Mouse (Mus musculus) megakaryocyte, embryonic 14.5 days (primary cell): ENCODE data around the gene Clnk. TPM values are rescaled to one million over a fixed set of nuclear protein-coding genes. Genes with fewer than 3 reads are reported as not detected.
A peak's percentile ranks its signal among the peaks of the same experiment; 100 is the strongest.
"Not testable (repeated sequence)": the region's sequence is repeated elsewhere in the genome, so short reads cannot be mapped to it uniquely, and the experiment has no call there.

ENCODE experiments used
- H3K27me3 ChIP-seq: replicated peaks from 2 replicates; pipeline ENCODE3; 2012; ENCODE audit warnings: inconsistent platforms
- H3K36me3 ChIP-seq: replicated peaks from 2 replicates; pipeline ENCODE3; 2012; ENCODE audit warnings: low read length, inconsistent platforms, mixed read lengths
- H3K4me1 ChIP-seq: 2 replicates; pipeline ENCODE4 v1.6.1; 2012; ENCODE audit warnings: inconsistent platforms
- H3K4me3 ChIP-seq: replicated peaks from 2 replicates; pipeline ENCODE3; 2012; ENCODE audit warnings: moderate library complexity, mild to moderate bottlenecking, inconsistent platforms
- H3K9me3 ChIP-seq: 2 replicates; pipeline ENCODE4 v1.6.1; 2012; ENCODE audit warnings: inconsistent platforms
- FLI1 ChIP-seq: IDR thresholded peaks from 2 replicates; pipeline ENCODE4 v1.6.1; 2012; ENCODE audit warnings: low read length, inconsistent platforms, mixed read lengths
- GATA1 ChIP-seq: IDR thresholded peaks from 3 replicates; pipeline ENCODE4 v1.6.1; 2012; ENCODE audit warnings: mixed read lengths, low read length, inconsistent platforms, borderline replicate concordance
- polyA plus RNA-seq: library from polyadenylated mRNA; stranded (reverse); fragments of >175 nt; gene quantifications from 2 replicates; pipeline ENCODE4 v1.2.3, GENCODE M21; 2012; ENCODE audit warnings: low replicate concordance; ENCODE audit not compliant: insufficient read depth

Clnk gene
- not detected in 2 replicates for polyA plus RNA-seq

DNA sequence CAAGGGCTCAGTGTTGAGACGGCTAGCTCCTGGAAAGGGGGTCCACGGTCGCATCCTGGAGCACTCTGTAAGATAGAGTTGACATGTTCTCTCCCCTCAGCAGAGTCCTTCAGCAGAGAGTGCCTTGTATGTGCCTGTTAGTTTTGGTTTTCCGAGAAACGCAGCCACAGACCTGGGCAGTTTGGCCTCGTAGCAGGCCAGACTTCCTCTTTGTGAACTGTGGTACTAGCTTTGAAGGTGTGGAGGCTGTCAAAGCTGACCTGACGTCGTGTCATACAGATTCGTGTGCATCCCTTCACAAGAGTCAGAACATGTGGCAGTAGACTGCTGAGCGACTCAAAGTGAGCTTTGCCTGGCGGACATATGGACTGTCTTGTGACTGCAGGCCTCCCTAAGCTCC, at the start of gene Clnk:
Gene Clnk, minus strand, starts transcription at position 191 of the 400 bp plus-strand sequence.
- no peak for TF ChIP-seq FLI1
- TF ChIP-seq GATA1: no peak
- H3K36me3 ChIP-seq: no peaks in the 10 kb centered on the region
- no peaks in the 10 kb centered on the region for H3K9me3 ChIP-seq
- peaks cover 41% of the 10 kb centered on the region for H3K4me1 ChIP-seq
- no peaks in the 10 kb centered on the region for H3K27me3 ChIP-seq
- H3K4me3 ChIP-seq: peak within 1 kb of the TSS; percentile 64

DNA sequence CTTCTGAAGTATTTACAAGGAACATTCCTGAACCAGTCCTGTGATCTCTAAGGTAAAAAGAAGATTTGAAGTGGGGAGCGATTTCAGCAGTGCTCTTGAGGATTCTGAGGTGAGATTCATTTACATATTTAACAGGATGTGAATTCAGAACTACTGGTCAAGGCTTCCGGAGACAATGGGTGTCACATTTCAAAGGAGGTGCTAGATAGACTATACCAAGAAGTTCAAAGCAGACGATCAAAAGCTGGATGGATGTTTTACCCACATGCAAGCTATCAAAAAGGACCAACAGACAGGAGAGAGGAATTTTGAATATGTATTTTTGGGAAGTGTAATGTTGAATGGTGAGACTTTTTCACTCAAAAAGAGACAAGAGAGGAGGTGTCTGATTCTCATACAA, 28.7 kb upstream of the Clnk start:
- H3K4me3 ChIP-seq: no peak overlapping the region
- peaks cover 14% of the 10 kb centered on the region for H3K9me3 ChIP-seq
- no peak for TF ChIP-seq FLI1
- no peak for TF ChIP-seq GATA1
- peaks cover 15% of the 10 kb centered on the region for H3K36me3 ChIP-seq
- H3K4me1 ChIP-seq: peaks cover 33% of the 10 kb centered on the region
- H3K27me3 ChIP-seq: no peaks in the 10 kb centered on the region

DNA sequence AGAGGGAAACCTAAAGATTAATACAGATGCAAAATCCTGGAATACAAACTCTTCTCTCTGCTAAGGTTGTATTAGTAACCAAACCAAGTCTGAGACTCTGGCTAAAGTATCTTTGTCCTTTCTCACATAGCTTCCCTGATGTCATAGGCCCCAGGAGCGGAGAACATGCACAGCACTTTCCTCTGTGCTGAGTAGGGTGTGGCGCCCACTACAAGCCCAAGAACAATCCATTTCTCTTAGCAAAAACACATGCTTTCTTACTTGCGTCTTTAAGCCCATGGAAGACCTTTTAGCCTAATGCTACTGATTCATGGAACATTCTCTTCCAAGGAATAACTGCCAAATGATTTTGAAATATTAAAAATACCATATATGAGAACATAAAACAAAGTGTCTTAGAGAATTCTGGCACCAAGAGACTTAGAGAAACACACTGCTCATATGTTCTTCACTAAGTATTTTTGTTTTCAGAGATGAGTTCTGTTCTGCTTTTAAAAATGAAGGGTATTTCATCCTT, 28.0 kb upstream of the Clnk start:
- H3K4me1 ChIP-seq: peaks cover 33% of the 10 kb centered on the region
- H3K27me3 ChIP-seq: no peaks in the 10 kb centered on the region
- H3K4me3 ChIP-seq: no peak overlapping the region
- peaks cover 22% of the 10 kb centered on the region for H3K36me3 ChIP-seq
- TF ChIP-seq FLI1 (no peak), GATA1 (no peak)
- peaks cover 21% of the 10 kb centered on the region for H3K9me3 ChIP-seq

DNA sequence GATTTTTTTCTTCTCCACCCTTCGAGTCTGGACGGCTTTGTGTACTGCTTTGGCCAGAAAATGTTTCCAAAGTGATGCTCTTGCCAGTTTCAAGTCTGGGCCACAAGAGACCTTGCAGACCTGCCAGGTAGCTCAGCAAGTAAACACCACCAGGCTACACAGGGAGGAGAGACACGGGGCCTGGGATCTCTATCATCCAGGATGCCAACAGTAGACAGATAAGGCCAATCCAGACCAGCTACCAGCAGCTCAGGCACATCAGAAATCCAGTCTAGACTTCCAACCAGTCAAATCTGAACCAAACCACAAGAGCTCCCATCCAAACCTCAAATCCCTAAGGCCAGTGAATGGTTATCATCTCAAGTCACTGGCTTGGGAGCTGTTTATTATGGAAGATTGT, 26.3 kb upstream of the Clnk start:
- Histone ChIP-seq H3K4me1 (peaks cover 42% of the 10 kb centered on the region), H3K4me3 (no peak overlapping the region), H3K9me3 (peaks cover 22% of the 10 kb centered on the region), H3K36me3 (peaks cover 22% of the 10 kb centered on the region), H3K27me3 (no peaks in the 10 kb centered on the region)
- TF ChIP-seq GATA1 (no peak), FLI1 (no peak)

DNA sequence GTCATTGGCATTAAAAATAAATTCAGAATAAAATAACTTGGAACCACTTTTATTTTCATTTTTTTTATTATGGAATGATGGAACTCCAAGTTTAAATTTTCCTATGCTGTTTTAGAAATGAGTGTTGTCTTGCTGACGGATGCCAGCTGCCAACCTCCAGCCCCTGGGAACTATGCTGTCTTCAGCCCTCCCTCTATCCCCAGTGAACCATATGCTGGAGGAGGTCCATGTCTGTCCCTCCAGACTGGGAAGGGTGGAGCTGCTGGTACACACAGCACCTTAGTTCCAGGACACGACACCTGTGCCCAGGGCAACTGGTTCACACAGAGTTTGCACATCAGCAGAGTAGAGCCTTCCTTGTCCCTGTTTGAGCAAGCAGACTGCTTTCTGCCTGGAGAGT, 22.4 kb upstream of the Clnk start:
- Histone ChIP-seq H3K27me3 (no peaks in the 10 kb centered on the region), H3K4me1 (peaks cover 24% of the 10 kb centered on the region), H3K4me3 (peak overlapping the region; percentile 47), H3K36me3 (peaks cover 22% of the 10 kb centered on the region), H3K9me3 (peaks cover 22% of the 10 kb centered on the region)
- TF ChIP-seq FLI1 (no peak), GATA1 (no peak)

DNA sequence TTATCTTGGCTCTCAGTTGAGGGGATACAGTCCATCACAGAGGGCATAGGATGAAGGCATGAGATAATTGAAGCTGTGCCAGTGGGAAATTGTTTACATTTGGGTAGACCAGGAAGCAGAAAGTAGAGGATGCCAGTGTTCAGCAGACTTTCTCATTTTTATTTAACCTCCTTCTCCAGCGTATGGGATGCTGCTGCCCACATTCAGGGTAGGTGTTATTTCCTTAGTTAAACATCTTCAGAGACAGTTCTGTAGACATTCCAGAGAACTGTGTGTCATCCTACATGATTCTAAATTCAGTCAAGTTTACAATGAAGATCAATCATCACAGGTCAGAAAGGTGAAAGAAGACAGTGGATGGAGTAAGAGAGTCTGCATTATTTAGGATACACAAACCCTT, 12.0 kb upstream of the Clnk start:
- Histone ChIP-seq H3K27me3 (no peaks in the 10 kb centered on the region), H3K9me3 (peaks cover 4% of the 10 kb centered on the region; the same call in 1 of the 2 replicates), H3K36me3 (peaks cover 3% of the 10 kb centered on the region), H3K4me3 (no peak overlapping the region), H3K4me1 (peaks cover 7% of the 10 kb centered on the region)
- TF ChIP-seq FLI1 (no peak), GATA1 (no peak)

DNA sequence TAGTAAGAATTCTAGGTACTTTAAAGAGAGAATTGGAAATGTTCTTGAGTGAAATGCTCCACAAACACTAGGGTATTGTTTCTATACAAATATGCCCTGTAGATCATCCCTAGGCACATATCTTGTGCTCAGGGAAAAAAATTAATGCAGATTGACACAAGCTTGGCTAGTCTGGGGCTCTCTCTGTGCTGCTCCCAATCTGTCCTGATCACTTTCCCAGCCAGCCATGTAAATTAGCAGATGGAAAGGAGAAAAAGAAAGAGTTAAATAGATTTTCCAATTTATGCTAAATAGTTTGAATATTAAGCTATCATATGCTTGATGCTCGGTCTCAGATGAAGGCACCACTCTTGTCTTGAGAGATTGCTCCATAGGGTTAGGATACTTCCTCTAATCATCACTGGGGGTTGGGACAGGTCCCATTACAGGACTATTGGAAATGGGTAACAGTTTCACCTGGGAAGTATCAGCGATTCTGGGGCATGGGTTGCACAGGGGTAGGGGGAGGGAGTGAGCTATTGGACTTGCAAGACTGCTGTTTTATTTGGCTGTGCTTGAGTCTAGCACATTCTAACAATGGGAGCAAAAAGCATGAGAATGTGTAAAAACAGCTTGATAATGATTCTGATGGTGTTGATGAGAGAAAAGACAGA, 10.1 kb upstream of the Clnk start:
- TF ChIP-seq FLI1 (no peak), GATA1 (no peak)
- Histone ChIP-seq H3K9me3 (peaks cover 4% of the 10 kb centered on the region; the same call in 1 of the 2 replicates), H3K27me3 (no peaks in the 10 kb centered on the region), H3K36me3 (peaks cover 3% of the 10 kb centered on the region), H3K4me3 (no peak overlapping the region), H3K4me1 (peaks cover 9% of the 10 kb centered on the region)

DNA sequence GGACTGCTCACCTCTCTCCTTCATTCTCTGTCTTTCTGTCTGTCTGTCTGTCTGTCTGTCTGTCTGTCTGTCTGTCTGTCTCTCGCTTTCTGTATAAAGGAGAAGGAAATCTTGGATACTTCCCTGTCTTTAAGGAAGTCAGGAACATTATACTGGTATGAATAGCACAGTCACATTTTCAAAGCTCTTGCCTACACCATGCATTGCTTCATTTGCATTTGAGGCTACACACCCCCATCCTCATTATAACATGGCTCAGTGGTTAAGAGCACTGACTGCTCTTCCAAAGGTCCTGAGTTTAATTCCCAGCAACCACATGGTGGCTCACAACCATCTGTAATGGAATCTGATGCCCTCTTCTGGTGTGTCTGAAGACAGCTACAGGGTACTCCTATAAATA, 6.0 kb upstream of the Clnk start:
- H3K36me3 ChIP-seq, H3K27me3 ChIP-seq, H3K4me3 ChIP-seq, H3K9me3 ChIP-seq: not testable (repeated sequence)
- peaks cover 30% of the 10 kb centered on the region for H3K4me1 ChIP-seq

DNA sequence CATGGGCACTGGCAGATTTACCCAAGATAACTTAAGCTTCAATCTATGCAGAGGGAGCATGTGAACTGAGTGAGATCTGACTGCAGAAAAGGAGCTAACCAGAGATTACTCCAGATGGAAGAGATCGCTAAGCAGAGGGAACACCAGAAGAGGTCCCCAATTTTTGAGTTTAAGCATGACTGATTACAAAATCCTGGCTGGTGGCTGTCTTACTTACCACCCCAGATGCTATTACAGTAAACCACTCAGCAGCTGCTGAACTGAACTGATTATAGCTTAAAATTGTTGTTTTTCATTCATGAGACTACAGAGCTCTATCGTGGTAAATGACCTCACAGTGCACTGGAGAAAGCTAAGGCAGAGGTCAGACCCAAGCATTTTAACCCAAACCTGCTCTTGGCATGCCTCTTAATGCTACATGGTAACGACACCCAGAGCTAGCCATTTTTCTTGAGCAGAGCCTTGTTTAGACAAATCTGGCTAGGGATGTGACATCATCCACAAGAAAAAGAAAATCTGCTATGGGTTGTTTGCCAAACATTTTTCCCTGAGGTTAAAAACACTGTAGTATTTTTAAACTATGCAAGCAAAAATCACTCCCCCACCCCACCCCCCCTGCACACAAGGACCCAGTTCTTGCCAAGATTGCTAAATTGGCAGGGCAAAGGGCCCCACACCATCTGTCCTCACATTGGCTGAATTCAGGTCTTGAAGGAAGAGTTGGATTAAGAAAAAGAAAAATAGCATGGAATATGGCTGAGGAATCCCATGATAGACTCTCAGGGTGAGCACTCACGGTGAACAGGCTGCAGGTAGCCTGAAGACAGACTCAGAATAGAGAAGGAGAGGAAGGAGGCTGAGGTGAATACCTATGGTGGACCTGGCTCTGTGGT, 5.4 kb upstream of the Clnk start:
- Histone ChIP-seq H3K27me3 (no peaks in the 10 kb centered on the region), H3K9me3 (no peaks in the 10 kb centered on the region), H3K36me3 (no peaks in the 10 kb centered on the region), H3K4me1 (peaks cover 30% of the 10 kb centered on the region), H3K4me3 (no peak overlapping the region)
- TF ChIP-seq FLI1: no peak
- no peak for TF ChIP-seq GATA1

DNA sequence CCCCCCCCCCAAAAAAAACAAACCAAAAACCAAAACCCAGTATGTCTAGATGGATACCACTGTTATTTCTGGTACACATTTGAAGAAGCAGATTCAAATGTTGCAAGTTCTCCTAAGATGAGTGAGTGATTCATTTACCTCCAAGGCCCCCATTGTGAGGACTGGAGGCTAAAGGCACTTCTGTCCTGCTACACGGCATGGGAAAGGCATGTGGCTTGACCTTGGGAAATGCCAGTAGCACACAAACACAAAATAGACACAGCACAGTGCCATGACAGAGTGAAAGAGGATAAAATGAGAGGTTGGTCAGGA, 4.8 kb upstream of the Clnk start:
- H3K36me3 ChIP-seq: no peaks in the 10 kb centered on the region
- no peaks in the 10 kb centered on the region for H3K9me3 ChIP-seq
- peaks cover 36% of the 10 kb centered on the region for H3K4me1 ChIP-seq
- H3K4me3 ChIP-seq: no peak overlapping the region
- TF ChIP-seq GATA1 (no peak), FLI1 (no peak)
- H3K27me3 ChIP-seq: no peaks in the 10 kb centered on the region
